Mouse (Mus musculus): Measurements from ENCODE around the gene Zfp653. TPM values are rescaled to one million over a fixed set of nuclear protein-coding genes. Genes with fewer than 3 reads are reported as not detected.
"Not testable (repeated sequence)": the region's sequence is repeated elsewhere in the genome, so short reads cannot be mapped to it uniquely, and the experiment has no call there.

The Zfp653 gene
- polyA plus RNA-seq, 1 experiment, result 43.1 TPM

DNA sequence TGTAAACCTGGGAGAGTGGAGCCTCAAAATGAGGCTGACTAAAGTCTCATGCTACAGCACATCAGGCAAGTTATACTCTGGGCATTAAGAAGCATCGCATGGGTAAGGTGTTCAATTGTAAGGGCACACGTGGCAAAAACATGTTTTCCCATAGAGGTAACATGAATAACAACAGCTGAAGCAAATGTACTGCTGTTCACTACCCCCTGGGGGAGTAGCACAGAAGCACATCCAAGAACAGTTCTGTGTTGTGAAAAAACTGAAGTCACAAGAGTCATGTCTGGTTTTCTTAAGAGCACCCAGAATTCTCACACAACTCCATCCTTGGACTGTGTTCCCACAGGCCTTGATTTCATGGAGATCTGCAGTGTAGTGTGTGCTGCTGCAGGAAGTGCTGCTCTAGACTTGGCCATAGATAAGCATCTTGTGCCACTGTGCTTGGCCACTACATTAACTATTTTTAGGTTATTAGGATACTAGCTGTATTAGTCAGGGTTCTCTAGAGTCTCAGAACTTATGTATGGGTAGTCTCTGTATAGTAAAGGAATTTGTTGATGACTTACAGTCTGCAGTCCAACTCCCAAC is 15.9 kb upstream of the Zfp653 start:
- peak overlapping the region; percentile 48; the same call in 1 of the 2 replicates for H3K4me3 ChIP-seq (ENCODE audit: control insufficient read depth, low read depth, low read length)
- H3K4me1 ChIP-seq (ENCODE audit: control insufficient read depth, insufficient read depth, low read length), result peaks cover 8% of the 10 kb centered on the region
- H3K27ac ChIP-seq (ENCODE audit: control insufficient read depth, insufficient read depth, low read depth, low read length), result no peak overlapping the region
- TF ChIP-seq CTCF (IDR thresholded peaks at IDR 0.05; ENCODE audit: control insufficient read depth, insufficient read depth, insufficient replicate concordance, low read depth, low read length) (no peak), POLR2A (IDR thresholded peaks at IDR 0.05; ENCODE audit: control insufficient read depth, low read depth, low read length) (no peak)
- no peaks in the 10 kb centered on the region for H3K36me3 ChIP-seq (ENCODE audit: control insufficient read depth, insufficient read depth, low read length)
- no peaks in the 10 kb centered on the region for H3K27me3 ChIP-seq (ENCODE audit: control insufficient read depth, insufficient read depth, low read length)

- Histone ChIP-seq H3K4me3 (ENCODE audit: control insufficient read depth, low read depth, low read length) (peak overlapping the region; percentile 99), H3K27ac (ENCODE audit: control insufficient read depth, insufficient read depth, low read depth, low read length) (peak overlapping the region; percentile 98), H3K36me3 (ENCODE audit: control insufficient read depth, insufficient read depth, low read length) (no peaks in the 10 kb centered on the region), H3K4me1 (ENCODE audit: control insufficient read depth, insufficient read depth, low read length) (peaks cover 8% of the 10 kb centered on the region), H3K27me3 (ENCODE audit: control insufficient read depth, insufficient read depth, low read length) (no peaks in the 10 kb centered on the region)
- no peak for TF ChIP-seq POLR2A (IDR thresholded peaks at IDR 0.05; ENCODE audit: control insufficient read depth, low read depth, low read length)
- TF ChIP-seq CTCF (IDR thresholded peaks at IDR 0.05; ENCODE audit: control insufficient read depth, insufficient read depth, insufficient replicate concordance, low read depth, low read length), result no peak
Observed at GRCm38 (mm10) chr9:22086012-22086411, 14.8 kb upstream of the Zfp653 start.

DNA sequence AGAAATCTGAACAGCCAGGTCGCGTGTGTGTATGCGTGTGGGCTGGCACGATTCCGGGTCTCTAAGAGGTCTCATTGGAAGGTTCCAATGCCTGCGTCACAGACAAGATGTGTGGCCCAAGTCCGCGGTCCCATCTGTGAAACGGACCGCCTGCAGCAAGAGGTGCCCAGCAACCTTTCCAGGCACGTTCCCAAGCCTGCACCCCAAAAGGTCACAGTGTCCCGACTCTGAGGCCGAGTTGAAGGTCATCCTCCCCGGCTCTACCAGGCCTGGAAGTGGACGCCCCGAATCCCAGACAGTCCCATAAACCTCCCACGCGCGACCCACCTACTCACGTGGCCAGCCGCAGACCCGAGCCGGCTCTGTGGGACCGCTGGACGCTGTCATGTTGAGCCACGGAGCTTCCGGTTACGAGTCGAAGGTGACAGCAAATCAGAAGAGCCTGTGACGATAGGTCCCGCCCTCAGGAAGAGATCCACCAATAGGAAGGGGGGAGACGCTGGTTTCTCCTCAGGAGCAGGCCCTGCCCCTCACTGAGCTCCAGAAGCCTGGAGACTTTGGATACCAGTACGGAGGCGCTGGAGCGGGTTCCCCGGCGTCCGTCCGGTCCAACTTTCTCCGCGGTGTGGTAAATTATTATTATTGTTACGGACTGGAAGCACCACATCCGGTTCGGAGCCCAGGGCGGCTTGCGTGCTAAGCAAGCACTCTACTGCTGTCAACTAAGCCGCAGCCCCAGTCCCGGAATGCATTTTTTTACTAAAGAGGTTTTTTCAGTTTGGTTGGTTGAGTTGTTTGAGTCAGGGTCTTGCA is 14.1 kb upstream of the Zfp653 start, which contains the start of gene Ecsit:
Ecsit (minus strand) TSS at position 417 of the 813 bp plus-strand sequence.
- H3K27ac ChIP-seq (ENCODE audit: control insufficient read depth, insufficient read depth, low read depth, low read length), result peak within 1 kb of the TSS; percentile 98

DNA sequence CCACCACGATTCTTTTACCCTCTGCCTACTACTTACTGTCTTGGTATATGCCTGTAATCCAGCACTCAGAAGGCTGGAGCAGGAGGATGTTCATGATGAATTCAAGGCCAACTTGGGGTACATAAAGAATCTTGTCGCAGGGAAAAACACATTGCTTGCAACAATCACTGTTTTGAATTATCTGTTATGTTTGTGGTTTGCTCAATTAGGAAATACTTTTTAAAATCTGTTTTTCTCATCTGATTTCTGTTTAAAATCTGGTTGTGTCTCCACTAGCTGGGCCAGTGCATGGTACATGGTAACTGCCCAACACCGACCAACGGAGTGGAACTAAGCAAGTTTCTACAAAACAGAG is 13.5 kb upstream of the Zfp653 start:
- TF ChIP-seq CTCF (IDR thresholded peaks at IDR 0.05; ENCODE audit: control insufficient read depth, insufficient read depth, insufficient replicate concordance, low read depth, low read length), result no peak
- TF ChIP-seq POLR2A (IDR thresholded peaks at IDR 0.05; ENCODE audit: control insufficient read depth, low read depth, low read length), result no peak
- peak overlapping the region; percentile 99 for H3K4me3 ChIP-seq (ENCODE audit: control insufficient read depth, low read depth, low read length)
- peak overlapping the region; percentile 98 for H3K27ac ChIP-seq (ENCODE audit: control insufficient read depth, insufficient read depth, low read depth, low read length)
- no peaks in the 10 kb centered on the region for H3K27me3 ChIP-seq (ENCODE audit: control insufficient read depth, insufficient read depth, low read length)
- peaks cover 1% of the 10 kb centered on the region; the same call in 1 of the 2 replicates for H3K36me3 ChIP-seq (ENCODE audit: control insufficient read depth, insufficient read depth, low read length)
- peaks cover 8% of the 10 kb centered on the region for H3K4me1 ChIP-seq (ENCODE audit: control insufficient read depth, insufficient read depth, low read length)

More for the DNA sequence above, 14.1 kb upstream of the Zfp653 start, which contains the start of gene Ecsit:
- Histone ChIP-seq H3K4me1 (ENCODE audit: control insufficient read depth, insufficient read depth, low read length) (peaks cover 8% of the 10 kb centered on the region), H3K27me3 (ENCODE audit: control insufficient read depth, insufficient read depth, low read length) (no peaks in the 10 kb centered on the region), H3K4me3 (ENCODE audit: control insufficient read depth, low read depth, low read length) (peak within 1 kb of the TSS; percentile 99), H3K36me3 (ENCODE audit: control insufficient read depth, insufficient read depth, low read length) (peaks cover under 1% of the 10 kb centered on the region; the same call in 1 of the 2 replicates)
- TF ChIP-seq CTCF (IDR thresholded peaks at IDR 0.05; ENCODE audit: control insufficient read depth, insufficient read depth, insufficient replicate concordance, low read depth, low read length) (no peak), POLR2A (IDR thresholded peaks at IDR 0.05; ENCODE audit: control insufficient read depth, low read depth, low read length) (peak; percentile 68)

GRCm38 (mm10) chr9:22076223-22076622 is 5.0 kb upstream of the Zfp653 start:
- H3K4me3 ChIP-seq (ENCODE audit: control insufficient read depth, low read depth, low read length), result no peak overlapping the region
- no peaks in the 10 kb centered on the region for H3K27me3 ChIP-seq (ENCODE audit: control insufficient read depth, insufficient read depth, low read length)
- no peak for TF ChIP-seq POLR2A (IDR thresholded peaks at IDR 0.05; ENCODE audit: control insufficient read depth, low read depth, low read length)
- TF ChIP-seq CTCF (IDR thresholded peaks at IDR 0.05; ENCODE audit: control insufficient read depth, insufficient read depth, insufficient replicate concordance, low read depth, low read length), result no peak
- no peak overlapping the region for H3K27ac ChIP-seq (ENCODE audit: control insufficient read depth, insufficient read depth, low read depth, low read length)
- H3K4me1 ChIP-seq (ENCODE audit: control insufficient read depth, insufficient read depth, low read length), result no peaks in the 10 kb centered on the region; the same call in 1 of the 2 replicates
- peaks cover 1% of the 10 kb centered on the region; the same call in 1 of the 2 replicates for H3K36me3 ChIP-seq (ENCODE audit: control insufficient read depth, insufficient read depth, low read length)

- not testable (repeated sequence) for H3K27ac ChIP-seq (ENCODE audit: control insufficient read depth, insufficient read depth, low read depth, low read length); H3K4me3 ChIP-seq (ENCODE audit: control insufficient read depth, low read depth, low read length); H3K27me3 ChIP-seq (ENCODE audit: control insufficient read depth, insufficient read depth, low read length); H3K4me1 ChIP-seq (ENCODE audit: control insufficient read depth, insufficient read depth, low read length); H3K36me3 ChIP-seq (ENCODE audit: control insufficient read depth, insufficient read depth, low read length)
Observed at GRCm38 (mm10) chr9:22075778-22076177, 4.6 kb upstream of the Zfp653 start.

- Histone ChIP-seq H3K27ac (ENCODE audit: control insufficient read depth, insufficient read depth, low read depth, low read length) (no peak overlapping the region), H3K4me1 (ENCODE audit: control insufficient read depth, insufficient read depth, low read length) (peaks cover 4% of the 10 kb centered on the region), H3K27me3 (ENCODE audit: control insufficient read depth, insufficient read depth, low read length) (no peaks in the 10 kb centered on the region), H3K36me3 (ENCODE audit: control insufficient read depth, insufficient read depth, low read length) (no peaks in the 10 kb centered on the region; the same call in none of the 2 replicates), H3K4me3 (ENCODE audit: control insufficient read depth, low read depth, low read length) (peak overlapping the region; percentile 31)
- TF ChIP-seq POLR2A (IDR thresholded peaks at IDR 0.05; ENCODE audit: control insufficient read depth, low read depth, low read length) (no peak), CTCF (IDR thresholded peaks at IDR 0.05; ENCODE audit: control insufficient read depth, insufficient read depth, insufficient replicate concordance, low read depth, low read length) (no peak)
Observed at GRCm38 (mm10) chr9:22072276-22072675, 1.1 kb upstream of the Zfp653 start.

Data from testis, adult 2 months (tissue).